ENCODE assay signal across 16 mouse cellular contexts in the genomic region with DNA sequence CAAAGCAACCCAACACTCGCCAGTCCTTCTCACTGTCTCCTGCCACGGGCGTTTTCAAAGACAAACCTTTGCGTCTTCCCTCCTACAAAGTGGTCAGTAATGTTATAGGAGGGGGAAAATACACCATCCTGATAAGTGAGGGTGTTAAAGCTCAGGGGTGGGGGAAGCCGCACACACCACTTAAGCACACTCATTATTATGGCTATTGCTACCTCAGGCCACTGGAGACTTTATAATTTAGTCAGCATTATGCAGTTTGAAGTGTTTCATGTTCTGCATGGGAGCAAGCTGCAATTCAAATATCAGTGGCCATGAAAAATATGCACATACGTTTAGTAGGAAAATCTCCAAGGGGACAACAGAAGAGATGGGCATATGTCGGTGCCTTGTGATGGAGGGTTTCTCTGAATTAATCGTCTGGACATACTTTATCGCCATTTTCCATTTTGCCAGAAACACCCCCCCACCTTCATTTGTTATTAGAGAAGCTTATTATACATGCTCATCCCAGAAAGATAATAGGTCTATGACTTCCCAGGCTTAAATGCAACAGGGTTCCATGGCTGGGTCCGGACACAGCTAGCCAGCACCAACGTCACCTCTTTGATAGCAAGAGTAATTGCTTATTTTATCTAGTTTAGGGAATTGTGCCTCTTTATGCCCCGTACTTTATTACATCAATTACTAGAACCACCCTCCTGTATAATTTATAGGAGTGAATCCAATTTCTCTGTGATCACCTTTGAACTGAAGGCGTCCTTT.
"Had no signal": no experiment of that assay in that cellular context is flagged by ENCODE, and none has a peak within 500 bp of the region (broad histone marks: within the 10 kb centered on the region; RNA-seq: fewer than 3 reads in every experiment).

No protein-coding gene starts in this region.

- H3K36me3 ChIP-seq: intestine, embryonic 15.5 days; limb, embryonic 12.5 days; liver, embryonic 15.5 days; neural tube, embryonic 15.5 days had no signal

- H3K27me3 ChIP-seq: intestine, embryonic 15.5 days; limb, embryonic 12.5 days; liver, embryonic 15.5 days; neural tube, embryonic 15.5 days had no signal

- ATAC-seq: intestine, embryonic 15.5 days; lung, postnatal 0 days had no signal

- H3K9me3 ChIP-seq: intestine, embryonic 15.5 days; limb, embryonic 12.5 days; liver, embryonic 15.5 days; neural tube, embryonic 15.5 days had no signal

- H3K4me1 ChIP-seq: intestine, embryonic 15.5 days; limb, embryonic 12.5 days; liver, embryonic 15.5 days; neural tube, embryonic 15.5 days had no signal

- H3K27ac ChIP-seq: intestine, embryonic 15.5 days; layer of hippocampus, adult 2 months; limb, embryonic 12.5 days; liver, embryonic 15.5 days; neural tube, embryonic 15.5 days; stomach, postnatal 0 days had no signal

- H3K4me3 ChIP-seq: intestine, embryonic 15.5 days; layer of hippocampus, adult 2 months; limb, embryonic 12.5 days; liver, embryonic 15.5 days; myocyte; neural tube, embryonic 15.5 days had no signal

- H3K9ac ChIP-seq: intestine, embryonic 15.5 days; limb, embryonic 12.5 days; liver, embryonic 15.5 days; neural tube, embryonic 15.5 days had no signal

- H3K4me2 ChIP-seq: intestine, embryonic 15.5 days; limb, embryonic 12.5 days; liver, embryonic 15.5 days had no signal

- DNase-seq: kidney, adult 18-20 months; kidney, postnatal 10 days; kidney, postnatal 4 days; lung, adult 2 months; lung, postnatal 36 days; right cerebral cortex, adult 18-20 months; right cerebral cortex, postnatal 25 days; thymus, postnatal 14 days had no signal
